In genomic region chr2:49571159-49571920, GRCm38 (mm10) we compare ENCODE assay signal across 11 mouse cellular contexts. TPM values are rescaled to one million over a fixed set of nuclear protein-coding genes. Genes with fewer than 3 reads are reported as not detected.
DNase-seq lines count a peak whose midpoint lies in the region; ATAC-seq lines count a peak whose summit lies in the region.
"Had no signal": no experiment of that assay in that cellular context is flagged by ENCODE, and none has a peak within 500 bp of the region (broad histone marks: within the 10 kb centered on the region; RNA-seq: fewer than 3 reads in every experiment).

No protein-coding gene starts in this region.

- peak overlapping the region; percentile 74 for H3K27ac ChIP-seq in forebrain, embryonic 10.5 days
- H3K27ac ChIP-seq in forebrain, embryonic 11.5 days (ENCODE audit: low read depth, low read length), result no peak overlapping the region

- DNase-seq in forebrain, embryonic 10.5 days (ENCODE audit: extremely low spot score, low spot score), result no peak
- no peak for DNase-seq in forebrain, embryonic 11.5 days (ENCODE audit: low spot score)
- peak; percentile 82 for DNase-seq in 3T3-L1 (ENCODE audit: low read depth, low spot score)
- DNase-seq in fibroblast of lung, adult 2 months (ENCODE audit: low read depth), result peak; percentile 16
- DNase-seq in kidney, postnatal 4 days, result peak; percentile 28 to 52
- no peak for DNase-seq in layer of hippocampus, postnatal 36 days
- DNase-seq in left cerebral cortex, postnatal 10 days (ENCODE audit: extremely low spot score in 1 of 2, low spot score in 2 of 2), result no peak
- DNase-seq in cerebellum, postnatal 10 days, result no peak
- DNase-seq: adrenal gland, adult 2 months; heart, postnatal 14 days had no signal

- ATAC-seq in forebrain, embryonic 11.5 days (replicated peaks; ENCODE audit: low FRiP score), result no peak

- no peaks in the 10 kb centered on the region for H3K27me3 ChIP-seq in forebrain, embryonic 10.5 days (ENCODE audit: poor library complexity, severe bottlenecking)
- no peaks in the 10 kb centered on the region for H3K27me3 ChIP-seq in forebrain, embryonic 11.5 days (ENCODE audit: control insufficient read depth, insufficient read depth, low read length)
- H3K27me3 ChIP-seq: CH12.LX had no signal

- no peak overlapping the region for H3K9ac ChIP-seq in forebrain, embryonic 11.5 days (ENCODE audit: low read length)

- WGBS in forebrain, embryonic 10.5 days, result 81% methylated on average over 11 of the region's 11 CpGs
- 79% methylated on average over 11 of the region's 11 CpGs for WGBS in forebrain, embryonic 11.5 days

- no peaks in the 10 kb centered on the region for H3K36me3 ChIP-seq in forebrain, embryonic 10.5 days (replicated peaks)
- H3K36me3 ChIP-seq in forebrain, embryonic 11.5 days (ENCODE audit: control insufficient read depth, insufficient read depth, low read length), result no peaks in the 10 kb centered on the region

- H3K4me2 ChIP-seq in forebrain, embryonic 11.5 days (ENCODE audit: low read depth, low read length, severe bottlenecking), result no peak overlapping the region

- peaks cover 41% of the 10 kb centered on the region for H3K4me1 ChIP-seq in forebrain, embryonic 10.5 days
- H3K4me1 ChIP-seq in forebrain, embryonic 11.5 days (replicated peaks; ENCODE audit: control insufficient read depth, insufficient read depth, low read length), result peaks cover 14% of the 10 kb centered on the region

- no peaks in the 10 kb centered on the region for H3K9me3 ChIP-seq in forebrain, embryonic 10.5 days
- H3K9me3 ChIP-seq in forebrain, embryonic 11.5 days (ENCODE audit: control insufficient read depth, low read length), result no peaks in the 10 kb centered on the region

- intact Hi-C loops in left cerebral cortex, postnatal 10 days (cut with DNase I), result no loop called here

- no peak overlapping the region for H3K4me3 ChIP-seq in forebrain, embryonic 10.5 days
- H3K4me3 ChIP-seq in forebrain, embryonic 11.5 days (ENCODE audit: low read depth, low read length), result no peak overlapping the region

RNA-seq across cellular contexts. Expression of gene Kif5c, which starts 47.8 kb away (rescaled TPM):
- polyA plus RNA-seq in forebrain, embryonic 10.5 days (2016; fragmentation: Nextera tagmentation; extraction: Ambion mirVana), result 30.9 and 35.8 TPM in 2 replicates
- polyA plus RNA-seq in forebrain, embryonic 11.5 days (2014; fragmentation: Nextera tagmentation; extraction: Ambion mirVana), result 88.9 and 90.1 TPM in 2 replicates
- 100 to 1,000 TPM; 500 to 512 TPM for total RNA-seq in layer of hippocampus, postnatal 36 days (2021)
- total RNA-seq in left cerebral cortex, postnatal 10 days (2021), result 100 to 1,000 TPM; 531 to 546 TPM

Comparison
In these comparisons a context has a peak if more than half of its experiments do, and no peak if none do; other contexts are left out.
1. DNase-seq: peak in 3T3-L1 (single experiment), fibroblast of lung, adult 2 months (single experiment) and kidney, postnatal 4 days (2 of 2); none in forebrain, embryonic 10.5 days (single experiment), forebrain, embryonic 11.5 days (single experiment), layer of hippocampus, postnatal 36 days (0 of 2), left cerebral cortex, postnatal 10 days (0 of 2) and cerebellum, postnatal 10 days (0 of 2).